Mouse (Mus musculus) ES-E14 (cell line): ENCODE measurements at regions not wholly inside any gene's neighbourhood (a gene's known extent, or its start where the extent isn't known, plus 50 kb on each side); places are given as distances from the start of the nearest gene placed in this dataset.

Experiments
- DNase-seq: peaks from one replicate; pipeline ENCODE4 v3.0.0-alpha.2; 2013; ENCODE audit warnings: low read depth, low spot score
- H3K27ac ChIP-seq: 2 replicates; pipeline ENCODE4 v1.5.1; 2012; ENCODE audit warnings: low read depth, mild to moderate bottlenecking, low read length, moderate library complexity, mixed read lengths; ENCODE audit not compliant: poor library complexity, insufficient read depth, severe bottlenecking
- H3K36me3 ChIP-seq: 2 replicates; pipeline ENCODE4 v1.6.1; 2012; ENCODE audit warnings: mild to moderate bottlenecking, low read length, moderate library complexity, mixed read lengths; ENCODE audit not compliant: control insufficient read depth, poor library complexity, insufficient read depth, severe bottlenecking
- H3K4me1 ChIP-seq, 2 experiments: fragments of 150-350 bp in 1 of 2; sonication (generic) in 1 of 2; 2 replicates each; pipeline ENCODE4 v1.6.1; 2012; ENCODE audit warnings: low read length in 2 of 2, mild to moderate bottlenecking in 1 of 2, mixed read lengths in 1 of 2; ENCODE audit not compliant: control insufficient read depth in 2 of 2, insufficient read depth in 2 of 2, poor library complexity in 1 of 2
- H3K4me3 ChIP-seq, 2 experiments: fragments of 150-350 bp in 1 of 2; sonication (generic) in 1 of 2; 2 replicates each; pipeline ENCODE4 v1.5.1; 2012; ENCODE audit warnings: low read length in 2 of 2, low read depth in 1 of 2, mild to moderate bottlenecking in 1 of 2, mixed read lengths in 1 of 2; ENCODE audit not compliant: insufficient read depth in 1 of 2, poor library complexity in 1 of 2, severe bottlenecking in 1 of 2
- H3K9ac ChIP-seq: 2 replicates; pipeline ENCODE4 v1.6.1; 2012; ENCODE audit warnings: low read depth, mild to moderate bottlenecking, low read length, mixed read lengths; ENCODE audit not compliant: poor library complexity, insufficient read depth, severe bottlenecking
- H3K9me3 ChIP-seq: fragments of 150-350 bp; sonication (generic); 2 replicates; pipeline ENCODE4 v1.6.1; 2012; ENCODE audit warnings: low read depth, mild to moderate bottlenecking, low read length; ENCODE audit not compliant: control insufficient read depth, insufficient read depth
- CHD2 ChIP-seq: IDR thresholded peaks from 2 replicates; pipeline ENCODE4 v1.6.1; 2014; ENCODE audit warnings: mild to moderate bottlenecking, low read depth, low read length, inconsistent platforms
- HCFC1 ChIP-seq: IDR thresholded peaks from 2 replicates; pipeline ENCODE4 v1.6.1; 2012; ENCODE audit warnings: low read length, inconsistent platforms, borderline replicate concordance; ENCODE audit not compliant: insufficient read depth
- MAFK ChIP-seq: IDR thresholded peaks from 2 replicates; pipeline ENCODE4 v1.6.1; 2014; ENCODE audit warnings: mild to moderate bottlenecking, low read depth, low read length, inconsistent platforms; ENCODE audit not compliant: insufficient read depth
- ZC3H11A ChIP-seq: IDR thresholded peaks from 2 replicates; pipeline ENCODE4 v1.6.1; 2012; ENCODE audit warnings: low read depth, mild to moderate bottlenecking, inconsistent platforms, low read length, borderline replicate concordance
- ZNF384 ChIP-seq: IDR thresholded peaks from 2 replicates; pipeline ENCODE4 v1.6.1; 2012; ENCODE audit warnings: low read depth, low read length, inconsistent platforms
- in situ Hi-C, 2 experiments: fragments of 600-800 bp; cut with MboI; formaldehyde crosslinking; loops; one replicate each; pipeline ENCODE4 v1.15.1; 2025; ENCODE audit warnings: low sequenced_read_pairs in 2 of 2, inconsistent platforms in 1 of 2; ENCODE audit not compliant: unreplicated experiment in 2 of 2

DNA sequence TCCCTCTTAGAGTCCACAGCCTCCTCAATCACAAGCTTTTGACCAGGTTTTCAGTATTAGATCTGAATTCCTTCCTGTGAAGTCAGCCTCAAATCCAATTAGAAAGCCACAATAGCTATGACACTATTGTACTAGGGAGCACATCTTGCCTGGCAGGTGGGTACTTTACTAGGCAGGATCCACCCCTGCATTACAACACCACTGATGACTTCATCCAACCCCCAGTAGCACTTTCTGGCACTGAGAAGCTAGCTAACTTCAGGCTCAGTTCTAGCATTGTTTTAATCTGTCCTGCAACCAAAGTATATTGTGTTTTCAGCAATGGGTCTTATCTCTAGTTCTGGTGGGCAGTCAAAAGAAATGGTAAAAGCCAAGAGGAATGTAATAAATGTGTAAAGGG is 64.2 kb upstream of the Cd93 start:
- TF ChIP-seq HCFC1, result no peak
- no peak for TF ChIP-seq CHD2
- no peak for TF ChIP-seq ZC3H11A
- no peak for TF ChIP-seq ZNF384
- TF ChIP-seq MAFK, result no peak
- DNase-seq, result no peak
- H3K27ac ChIP-seq, result no peak overlapping the region
- no peaks in the 10 kb centered on the region for H3K36me3 ChIP-seq
- H3K4me1 ChIP-seq, result no peaks in the 10 kb centered on the region
- in situ Hi-C loops, result no loop called here
- no peak overlapping the region for H3K9ac ChIP-seq
- no peaks in the 10 kb centered on the region for H3K9me3 ChIP-seq
- no peak overlapping the region for H3K4me3 ChIP-seq

DNA sequence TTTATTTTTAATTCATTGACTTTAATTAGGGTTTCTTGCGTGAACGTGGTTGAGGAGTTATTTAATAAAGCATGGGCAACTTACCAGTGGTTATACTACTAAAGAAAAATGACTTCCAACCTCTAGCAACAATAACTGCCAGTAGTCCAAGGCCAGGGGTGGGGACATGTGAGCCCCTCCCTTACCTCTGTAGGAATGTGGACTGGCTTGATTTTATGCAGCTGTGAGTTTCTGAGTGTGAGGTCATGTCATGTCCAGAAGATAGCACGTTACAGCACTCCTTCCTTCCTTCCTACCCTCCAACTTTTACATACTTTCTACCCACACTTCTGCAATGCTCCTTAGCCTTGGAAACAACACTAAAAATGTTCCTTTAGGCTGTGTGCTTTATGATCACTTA is 63.6 kb upstream of the Cd93 start:
- Histone ChIP-seq H3K27ac (no peak overlapping the region), H3K9me3 (no peaks in the 10 kb centered on the region), H3K36me3 (no peaks in the 10 kb centered on the region), H3K4me3 (no peak overlapping the region), H3K9ac (no peak overlapping the region), H3K4me1 (no peaks in the 10 kb centered on the region)
- no peak for DNase-seq
- in situ Hi-C loops, result no loop called here
- TF ChIP-seq HCFC1, result no peak
- no peak for TF ChIP-seq MAFK
- TF ChIP-seq ZC3H11A, result no peak
- no peak for TF ChIP-seq CHD2
- no peak for TF ChIP-seq ZNF384

- Histone ChIP-seq H3K4me1 (no peaks in the 10 kb centered on the region), H3K36me3 (no peaks in the 10 kb centered on the region), H3K9ac (no peak overlapping the region), H3K9me3 (no peaks in the 10 kb centered on the region), H3K27ac (no peak overlapping the region), H3K4me3 (no peak overlapping the region)
- TF ChIP-seq HCFC1 (no peak), MAFK (no peak), ZNF384 (no peak), ZC3H11A (no peak), CHD2 (no peak)
- no peak for DNase-seq
- in situ Hi-C loops, result no loop called here
Measured at GRCm38 (mm10) chr2:148505651-148506050, 62.3 kb upstream of the Cd93 start.

DNA sequence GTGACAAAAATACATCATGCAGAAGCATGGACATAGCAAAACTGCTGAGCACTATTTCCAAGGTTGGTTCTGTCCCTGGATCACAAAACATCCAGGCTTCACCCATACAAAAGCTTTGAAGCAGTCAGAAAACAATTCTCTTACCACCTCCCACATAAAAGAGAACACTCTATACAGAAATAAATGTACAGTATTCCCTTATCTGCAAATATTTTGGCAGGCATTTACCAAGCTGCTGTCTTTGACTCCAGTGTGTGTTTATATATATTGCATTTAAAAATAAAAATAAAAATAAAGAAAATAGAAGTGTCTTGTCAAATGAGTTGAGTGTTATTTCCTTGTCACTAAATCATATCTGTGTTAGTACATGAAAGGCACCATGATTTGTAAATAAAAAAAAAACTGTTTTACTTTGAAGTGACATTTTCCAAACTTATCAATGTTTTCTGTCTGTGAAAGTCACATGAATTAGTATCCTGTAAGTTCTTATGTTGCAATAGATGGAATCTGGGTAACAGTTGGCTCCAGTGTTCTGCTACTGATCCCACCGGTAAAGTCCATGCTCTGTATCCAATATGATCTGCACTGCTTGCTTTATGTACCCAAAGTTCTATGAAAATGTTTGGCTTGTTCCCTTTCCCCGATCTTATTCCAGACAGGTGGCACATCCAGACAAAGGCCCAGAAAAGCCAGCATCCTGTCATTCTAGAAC is 59.9 kb upstream of the Cd93 start:
- DNase-seq, result no peak
- no peaks in the 10 kb centered on the region for H3K4me1 ChIP-seq
- H3K9me3 ChIP-seq, result no peaks in the 10 kb centered on the region
- no peaks in the 10 kb centered on the region for H3K36me3 ChIP-seq
- no peak overlapping the region for H3K9ac ChIP-seq
- TF ChIP-seq MAFK, result no peak
- TF ChIP-seq HCFC1, result no peak
- no peak for TF ChIP-seq CHD2
- no peak for TF ChIP-seq ZNF384
- no peak for TF ChIP-seq ZC3H11A
- no peak overlapping the region for H3K4me3 ChIP-seq
- in situ Hi-C loops, result no loop called here
- H3K27ac ChIP-seq, result no peak overlapping the region
